Mouse (Mus musculus): ENCODE data around the gene Sept9.

DNA sequence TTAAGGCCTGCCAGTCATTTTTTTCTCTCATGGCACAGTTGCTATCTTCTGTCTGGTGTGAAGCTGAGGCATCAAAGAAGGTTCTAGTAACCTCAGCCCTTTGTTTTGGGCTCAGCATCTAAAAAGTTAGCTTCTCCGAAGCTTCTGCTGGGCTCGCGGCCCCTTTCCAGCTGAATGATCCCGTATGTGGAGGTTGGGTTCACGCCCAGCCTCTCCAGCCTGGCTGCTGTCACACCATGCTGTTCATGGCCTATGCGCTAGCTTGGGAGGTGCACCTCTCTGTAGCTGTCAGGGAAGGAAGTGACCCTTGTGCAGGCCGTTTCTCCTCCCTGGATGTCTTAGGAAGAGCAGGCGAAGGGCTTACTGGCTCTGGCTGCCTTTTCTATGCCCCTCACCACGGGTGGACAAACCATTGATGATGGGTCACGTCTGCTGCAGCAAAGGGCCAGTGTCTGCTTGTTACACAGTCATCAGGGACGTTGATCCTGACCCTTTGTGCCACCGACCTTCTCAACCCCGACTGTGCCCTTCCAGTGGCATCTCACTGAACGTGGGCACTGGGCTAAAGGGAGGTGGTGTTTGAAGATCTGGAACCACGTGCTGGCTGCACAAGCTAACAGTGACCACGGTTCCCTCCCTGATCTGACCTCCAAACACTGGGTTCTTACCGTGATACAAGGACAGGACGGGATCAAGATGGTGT, 50.0 kb downstream of the Sept9 start:
- TF ChIP-seq CTCF (IDR thresholded peaks at IDR 0.05; ENCODE audit: insufficient read depth, low read depth, low read length) (no peak), POLR2A (IDR thresholded peaks at IDR 0.05; ENCODE audit: insufficient read depth, low read depth, low read length) (no peak)
